Comparison of ENCODE assay signal across 9 mouse cellular contexts in the genomic region with DNA sequence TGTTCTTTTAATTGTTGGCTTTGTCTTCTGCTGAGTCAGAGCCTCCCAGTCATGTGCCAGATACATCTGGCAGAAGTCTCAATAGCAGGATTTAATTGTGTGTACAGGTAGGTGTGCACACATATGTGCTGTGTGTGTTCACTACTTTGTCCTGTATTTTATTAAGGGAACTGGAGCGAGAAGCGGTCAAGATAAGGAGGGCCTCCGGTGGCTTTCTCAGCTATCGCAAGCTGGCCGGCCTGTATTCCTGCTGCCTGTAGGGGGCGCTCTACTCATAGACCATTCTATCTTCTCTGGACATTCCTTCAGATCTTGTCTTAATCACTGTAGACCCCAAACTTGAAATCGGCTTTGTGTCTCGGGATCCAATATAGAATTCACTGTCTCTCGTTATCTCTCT. TPM values are rescaled to one million over a fixed set of nuclear protein-coding genes. Genes with fewer than 3 reads are reported as not detected.
DNase-seq lines count a peak whose midpoint lies in the region; ATAC-seq and TF ChIP-seq lines count a peak whose summit lies in the region.
"Had no signal": no experiment of that assay in that cellular context is flagged by ENCODE, and none has a peak within 500 bp of the region (broad histone marks: within the 10 kb centered on the region; RNA-seq: fewer than 3 reads in every experiment).

No protein-coding gene starts in this region.

- H3K4me3 ChIP-seq in cerebellum, adult 2 months (replicated peaks; ENCODE audit: insufficient read depth, low read depth, low read length), result no peak overlapping the region
- no peak overlapping the region for H3K4me3 ChIP-seq in lung, embryonic 14.5 days (ENCODE audit: low read depth, low read length)

- WGBS in cerebellum, adult 2 months, result 21% methylated on average over 9 of the region's 9 CpGs
- whole genome bisulfite sequencing in lung, embryonic 14.5 days, result 25% methylated on average over 9 of the region's 9 CpGs

- H3K27me3 ChIP-seq in cerebellum, adult 2 months (ENCODE audit: control insufficient read depth, insufficient read depth, low read length), result no peaks in the 10 kb centered on the region
- no peaks in the 10 kb centered on the region for H3K27me3 ChIP-seq in lung, embryonic 14.5 days (ENCODE audit: insufficient read depth, low read length)

- H3K9me3 ChIP-seq in lung, embryonic 14.5 days (ENCODE audit: low read depth, low read length), result no peaks in the 10 kb centered on the region
- H3K9me3 ChIP-seq: liver, embryonic 15.5 days had no signal

- peak; percentile 32; the same call in 1 of the 2 replicates for ATAC-seq in lung, embryonic 14.5 days (ENCODE audit: insufficient read depth)

- TF ChIP-seq CTCF in cerebellum, adult 2 months (IDR thresholded peaks at IDR 0.05; ENCODE audit: borderline replicate concordance, insufficient read depth, low read depth, low read length), result peak; percentile 71
- TF ChIP-seq CTCF in lung, embryonic 14.5 days (IDR thresholded peaks at IDR 0.05; ENCODE audit: low read depth), result peak; percentile 83

- no peaks in the 10 kb centered on the region for H3K4me1 ChIP-seq in cerebellum, adult 2 months (ENCODE audit: control insufficient read depth, insufficient read depth, low read length)
- H3K4me1 ChIP-seq in lung, embryonic 14.5 days (ENCODE audit: insufficient read depth), result 0 out of 2 replicates have a peak, but pooled peaks cover 4% of the 10 kb centered on the region

- no peak overlapping the region for H3K9ac ChIP-seq in lung, embryonic 14.5 days
- H3K9ac ChIP-seq: liver, embryonic 15.5 days had no signal

- no peak overlapping the region for H3K4me2 ChIP-seq in lung, embryonic 14.5 days

- H3K36me3 ChIP-seq in lung, embryonic 14.5 days (ENCODE audit: insufficient read depth), result no peaks in the 10 kb centered on the region
- H3K36me3 ChIP-seq: liver, embryonic 15.5 days had no signal

- peak; percentile 74 to 76 for DNase-seq in B cell, adult 2 months
- peak; percentile 14 for DNase-seq in MN1 (ENCODE audit: low spot score)
- DNase-seq in cerebellum, adult 2 months, result peak; percentile 76 to 81
- peak; percentile 74 for DNase-seq in gastrocnemius, postnatal 10 days
- DNase-seq in kidney, postnatal 4 days, result peak; percentile 83 to 86
- peak; percentile 92 for DNase-seq in lung, embryonic 14.5 days
- DNase-seq in right cerebral cortex, postnatal 10 days (ENCODE audit: low spot score in 2 of 2), result peak; percentile 84 to 87
- DNase-seq in urinary bladder, postnatal 10 days (ENCODE audit: low spot score), result peak; percentile 36

- TF ChIP-seq POLR2A in cerebellum, adult 2 months (IDR thresholded peaks at IDR 0.05; ENCODE audit: borderline replicate concordance, insufficient read depth, low read length), result no peak

- H3K27ac ChIP-seq in cerebellum, adult 2 months (ENCODE audit: insufficient read depth, low read length), result no peak overlapping the region
- no peak overlapping the region for H3K27ac ChIP-seq in lung, embryonic 14.5 days (ENCODE audit: low read depth)
- H3K27ac ChIP-seq: liver, embryonic 15.5 days had no signal

RNA-seq across cellular contexts. Expression of a gene that starts 1.2 kb away (rescaled TPM):
- polyA plus RNA-seq in cerebellum, adult 2 months (2012; rRNA removed), result 42.6 and 43.6 TPM in 2 replicates
- 1 to 10 TPM; 3.0 to 3.3 TPM for total RNA-seq in gastrocnemius, postnatal 10 days (2021)
- polyA plus RNA-seq in lung, embryonic 14.5 days (2014; fragmentation: Nextera tagmentation; extraction: Ambion mirVana), result 8.5 and 9.4 TPM in 2 replicates

RNA-seq across cellular contexts. Expression of a gene that starts 4.3 kb away (rescaled TPM):
- polyA plus RNA-seq in cerebellum, adult 2 months (2012; rRNA removed), result 28.5 and 29.8 TPM in 2 replicates
- total RNA-seq in gastrocnemius, postnatal 10 days (2021), result under 1 TPM; 0.40 to 0.54 TPM
- polyA plus RNA-seq in lung, embryonic 14.5 days (2014; fragmentation: Nextera tagmentation; extraction: Ambion mirVana), result 1.4 and 1.6 TPM in 2 replicates

Comparison
In these comparisons a context has a peak if more than half of its experiments do, and no peak if none do; other contexts are left out.
1. DNase-seq: peak in every context shown above with its lines; median percentile 92 in lung, embryonic 14.5 days; 86 in right cerebral cortex, postnatal 10 days; 84 in kidney, postnatal 4 days; 78 in cerebellum, adult 2 months; 75 in B cell, adult 2 months; 74 in gastrocnemius, postnatal 10 days; 36 in urinary bladder, postnatal 10 days; 14 in MN1.
2. RNA of a gene that starts 4.3 kb away (polyA plus RNA-seq): 28.5 to 29.8 TPM in cerebellum, adult 2 months; 1.4 to 1.6 TPM in lung, embryonic 14.5 days; every median in the first group is over 10 times any median in the second.